Mouse (Mus musculus) brown adipose tissue, adult 24 weeks (tissue): ENCODE results near the gene Cyp4f18. TPM values are rescaled to one million over a fixed set of nuclear protein-coding genes. Genes with fewer than 3 reads are reported as not detected.

Experiments
- H3K27ac ChIP-seq: fragments of 200-500 bp; replicated peaks from 2 replicates; pipeline ENCODE4 v1.5.1; 2012; ENCODE audit warnings: low read depth, mild to moderate bottlenecking, low read length
- H3K4me1 ChIP-seq: fragments of 200-500 bp; 2 replicates; pipeline ENCODE4 v1.6.1; 2012; ENCODE audit warnings: low read length, mixed read lengths; ENCODE audit not compliant: control insufficient read depth, insufficient read depth, insufficient read length
- H3K4me3 ChIP-seq: fragments of 200-500 bp; 2 replicates; pipeline ENCODE4 v1.5.1; 2012; ENCODE audit warnings: low read depth, mild to moderate bottlenecking, low read length, moderate library complexity; ENCODE audit not compliant: insufficient read depth
- polyA plus RNA-seq: library from polyadenylated mRNA; stranded (reverse); fragments of >200 nt; gene quantifications from 2 replicates; pipeline ENCODE4 v1.2.4, GENCODE M21; 2012; ENCODE audit not compliant: missing spikeins, insufficient read depth, insufficient read length

Cyp4f18 gene
- polyA plus RNA-seq, 1 experiment: 2.9 TPM

DNA sequence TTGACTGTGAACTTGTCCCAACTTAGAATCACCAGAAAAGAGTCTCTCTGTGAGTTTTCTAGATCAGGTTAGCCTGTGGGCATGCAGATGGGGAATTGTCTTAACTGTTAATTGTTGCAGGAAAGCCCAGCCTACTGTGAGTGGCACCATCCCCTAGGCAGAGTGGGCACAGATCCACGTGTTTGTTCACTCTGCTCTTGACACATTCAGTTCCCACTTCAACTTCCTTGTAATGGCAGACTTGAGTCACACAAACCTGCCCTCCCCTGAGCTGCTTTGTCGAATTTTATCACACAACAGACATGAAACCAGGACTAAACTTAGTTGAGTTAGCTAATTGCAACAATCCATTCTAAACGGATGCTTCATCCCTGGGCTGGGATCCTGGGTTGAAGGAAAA lies 9.2 kb downstream of the Cyp4f18 start:
- no peaks in the 10 kb centered on the region for H3K4me1 ChIP-seq
- H3K4me3 ChIP-seq: no peak overlapping the region
- H3K27ac ChIP-seq: no peak overlapping the region

GRCm38 (mm10) chr8:71999434-71999833 lies 10.0 kb downstream of the Cyp4f18 start:
- H3K4me1 ChIP-seq: no peaks in the 10 kb centered on the region
- H3K4me3 ChIP-seq: no peak overlapping the region
- no peak overlapping the region for H3K27ac ChIP-seq

DNA sequence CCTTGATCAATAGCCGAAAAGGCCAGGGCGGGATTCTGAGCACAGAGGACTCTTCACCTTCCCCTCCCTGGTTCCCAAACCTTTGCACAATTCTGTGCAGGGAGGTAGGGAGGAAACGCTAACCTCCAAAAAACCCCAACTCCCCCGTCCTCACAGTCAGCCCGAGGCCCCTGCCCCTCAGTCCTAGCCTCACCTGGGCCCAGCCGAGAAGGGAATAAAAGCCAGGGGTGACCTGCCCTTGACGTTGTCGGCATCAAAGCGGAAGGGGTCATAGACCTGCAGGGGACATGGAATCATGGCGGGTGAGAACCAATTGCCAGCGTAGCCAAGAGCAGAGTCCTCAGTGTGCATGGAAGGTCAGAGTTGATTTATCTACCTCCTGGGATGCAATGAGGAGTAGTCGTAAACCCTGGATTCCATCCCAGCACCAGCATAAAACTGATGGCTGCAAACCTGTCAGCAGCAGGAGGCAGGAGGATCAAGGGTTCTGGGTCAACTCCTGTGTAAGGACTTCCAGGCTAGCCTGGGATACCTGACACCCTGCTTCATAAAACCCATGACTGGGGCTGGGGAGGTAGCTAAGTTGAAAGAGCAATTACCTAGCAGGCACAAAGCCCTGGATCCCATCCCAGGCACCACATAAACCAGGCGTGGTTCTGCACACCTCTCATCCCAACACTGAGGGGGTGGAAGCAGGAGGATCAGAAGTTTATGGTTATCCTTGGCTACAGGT lies 20.4 kb downstream of the Cyp4f18 start:
- Histone ChIP-seq H3K4me1 (no peaks in the 10 kb centered on the region), H3K4me3 (peak overlapping the region; percentile 67), H3K27ac (no peak overlapping the region)

- Histone ChIP-seq H3K27ac (no peak overlapping the region), H3K4me1 (no peaks in the 10 kb centered on the region), H3K4me3 (peak overlapping the region; percentile 67)
Observed at GRCm38 (mm10) chr8:71988110-71988866, 21.1 kb downstream of the Cyp4f18 start.

- H3K27ac ChIP-seq: no peak overlapping the region
- H3K4me1 ChIP-seq: no peaks in the 10 kb centered on the region
- H3K4me3 ChIP-seq: no peak overlapping the region
Observed at GRCm38 (mm10) chr8:71984601-71985000, 24.8 kb downstream of the Cyp4f18 start.

DNA sequence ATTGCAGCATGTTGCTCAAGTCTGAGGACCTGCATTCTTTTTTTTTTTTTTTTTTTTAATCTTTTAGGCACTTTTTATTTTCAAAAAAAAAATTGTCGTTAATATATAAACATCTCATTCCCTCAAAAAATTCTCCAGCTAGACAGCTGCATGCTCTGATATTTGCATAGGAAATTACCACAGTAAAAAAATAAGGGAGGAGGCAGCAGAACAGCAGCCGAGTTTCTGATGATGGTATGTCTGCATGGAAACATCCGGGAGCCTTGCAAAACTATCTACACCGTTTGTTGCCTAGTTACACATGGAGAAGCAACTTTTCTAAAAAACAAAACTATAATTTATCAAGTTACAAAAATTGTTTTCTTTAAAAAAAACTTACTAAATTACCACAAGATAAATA lies 28.0 kb downstream of the Cyp4f18 start:
- Histone ChIP-seq H3K4me1 (no peaks in the 10 kb centered on the region), H3K27ac (no peak overlapping the region), H3K4me3 (no peak overlapping the region)

- no peaks in the 10 kb centered on the region for H3K4me1 ChIP-seq
- H3K27ac ChIP-seq: no peak overlapping the region
- H3K4me3 ChIP-seq: no peak overlapping the region
Observed at GRCm38 (mm10) chr8:71981032-71981431, 28.4 kb downstream of the Cyp4f18 start.

DNA sequence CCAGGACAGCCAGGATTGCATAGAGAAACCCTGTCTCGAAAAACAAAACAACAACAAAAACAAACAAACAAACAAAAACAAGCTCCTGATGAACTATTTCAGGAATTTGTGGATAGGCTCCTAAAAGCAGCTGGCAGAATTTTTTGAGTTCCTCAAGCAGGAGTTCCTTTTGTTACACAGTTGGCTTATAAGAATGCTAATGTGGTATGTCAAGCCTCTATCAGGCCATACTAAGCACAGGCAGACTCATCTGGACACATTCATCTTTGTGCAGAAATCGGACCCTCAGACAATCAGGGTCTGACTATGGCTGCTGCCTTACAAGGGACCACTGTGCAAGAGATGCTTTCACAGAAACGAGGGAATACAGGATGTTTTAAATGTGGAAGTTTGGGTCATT lies 35.2 kb downstream of the Cyp4f18 start:
- no peaks in the 10 kb centered on the region for H3K4me1 ChIP-seq
- no peak overlapping the region for H3K4me3 ChIP-seq
- H3K27ac ChIP-seq: no peak overlapping the region

- no peaks in the 10 kb centered on the region; the same call in 1 of the 2 replicates for H3K4me1 ChIP-seq
- no peak overlapping the region for H3K4me3 ChIP-seq
- no peak overlapping the region for H3K27ac ChIP-seq
Observed at GRCm38 (mm10) chr8:71971945-71972344, 37.5 kb downstream of the Cyp4f18 start.

DNA sequence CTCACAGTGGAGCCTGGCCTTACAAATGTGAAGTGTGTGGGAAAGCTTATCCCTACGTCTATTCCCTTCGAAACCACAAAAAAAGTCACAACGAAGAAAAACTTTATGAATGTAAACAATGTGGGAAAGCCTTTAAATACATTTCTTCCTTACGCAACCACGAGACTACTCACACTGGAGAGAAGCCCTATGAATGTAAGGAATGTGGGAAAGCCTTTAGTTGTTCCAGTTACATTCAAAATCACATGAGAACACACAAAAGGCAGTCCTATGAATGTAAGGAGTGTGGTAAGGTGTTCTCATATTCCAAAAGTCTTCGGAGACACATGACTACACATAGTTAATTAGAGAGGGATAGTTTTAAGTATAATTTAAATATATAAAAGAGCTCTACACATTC lies 40.8 kb downstream of the Cyp4f18 start:
- H3K27ac ChIP-seq: no peak overlapping the region
- no peaks in the 10 kb centered on the region; the same call in 1 of the 2 replicates for H3K4me1 ChIP-seq
- H3K4me3 ChIP-seq: no peak overlapping the region

GRCm38 (mm10) chr8:71968100-71968499 lies 41.3 kb downstream of the Cyp4f18 start:
- H3K4me1 ChIP-seq: no peaks in the 10 kb centered on the region; the same call in 1 of the 2 replicates
- H3K27ac ChIP-seq: no peak overlapping the region
- no peak overlapping the region for H3K4me3 ChIP-seq

- H3K4me1 ChIP-seq: no peaks in the 10 kb centered on the region; the same call in 1 of the 2 replicates
- H3K4me3 ChIP-seq: no peak overlapping the region
- H3K27ac ChIP-seq: no peak overlapping the region
Observed at GRCm38 (mm10) chr8:71967261-71967660, 42.2 kb downstream of the Cyp4f18 start.

GRCm38 (mm10) chr8:71966411-71966810 lies 43.0 kb downstream of the Cyp4f18 start:
- no peak overlapping the region for H3K4me3 ChIP-seq
- H3K4me1 ChIP-seq: no peaks in the 10 kb centered on the region; the same call in 1 of the 2 replicates
- H3K27ac ChIP-seq: no peak overlapping the region

DNA sequence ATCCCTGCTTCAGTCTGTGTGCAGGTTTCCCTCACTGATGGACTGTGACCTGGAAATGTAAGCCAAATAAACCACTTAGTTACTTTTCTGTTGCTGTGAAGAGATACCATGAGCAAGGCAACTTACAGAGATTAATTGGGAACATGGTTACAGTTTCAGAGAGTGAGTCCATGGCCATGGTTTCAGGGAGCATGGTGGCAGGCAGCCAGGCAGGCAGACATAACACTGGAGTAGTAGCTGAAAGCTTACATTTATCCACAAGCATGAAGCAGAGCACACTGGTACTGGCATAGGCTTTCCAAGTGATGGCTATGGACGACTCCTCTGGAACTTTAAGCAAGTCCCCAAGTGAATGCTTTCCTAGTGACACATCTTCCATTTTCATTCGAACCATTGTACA lies 44.3 kb downstream of the Cyp4f18 start:
- no peak overlapping the region for H3K4me3 ChIP-seq
- no peaks in the 10 kb centered on the region; the same call in 1 of the 2 replicates for H3K4me1 ChIP-seq
- H3K27ac ChIP-seq: no peak overlapping the region

- Histone ChIP-seq H3K27ac (no peak overlapping the region), H3K4me1 (no peaks in the 10 kb centered on the region; the same call in 1 of the 2 replicates), H3K4me3 (no peak overlapping the region)
Observed at GRCm38 (mm10) chr8:71964051-71964450, 45.4 kb downstream of the Cyp4f18 start.

GRCm38 (mm10) chr8:71961796-71962195 lies 47.6 kb downstream of the Cyp4f18 start:
- no peaks in the 10 kb centered on the region for H3K4me1 ChIP-seq
- H3K27ac ChIP-seq: no peak overlapping the region
- H3K4me3 ChIP-seq: no peak overlapping the region
